Mouse (Mus musculus) thymus, adult 2 months (tissue): ENCODE measurements around the gene Nrip1. TPM values are rescaled to one million over a fixed set of nuclear protein-coding genes. Genes with fewer than 3 reads are reported as not detected.

ENCODE experiments used
- DNase-seq: peaks from one replicate; pipeline ENCODE4 v3.0.0; 2021
- H3K27ac ChIP-seq: fragments of 200-500 bp; 2 replicates; pipeline ENCODE4 v1.5.1; 2012; ENCODE audit warnings: low read length, control low read depth; ENCODE audit not compliant: control insufficient read depth, insufficient read depth
- H3K27me3 ChIP-seq: fragments of 200-500 bp; 2 replicates; pipeline ENCODE4 v1.6.1; 2012; ENCODE audit warnings: mild to moderate bottlenecking, low read length, moderate library complexity, mixed read lengths; ENCODE audit not compliant: control insufficient read depth, insufficient read depth
- H3K36me3 ChIP-seq: fragments of 200-500 bp; 2 replicates; pipeline ENCODE4 v1.6.1; 2012; ENCODE audit warnings: mild to moderate bottlenecking, low read length, moderate library complexity; ENCODE audit not compliant: control insufficient read depth, insufficient read depth
- H3K4me1 ChIP-seq: fragments of 200-500 bp; replicated peaks from 2 replicates; pipeline ENCODE4 v1.6.1; 2012; ENCODE audit warnings: low read length; ENCODE audit not compliant: control insufficient read depth, insufficient read depth
- H3K4me3 ChIP-seq: fragments of 200-500 bp; 2 replicates; pipeline ENCODE4 v1.5.1; 2012; ENCODE audit warnings: mild to moderate bottlenecking, low read length, control low read depth, moderate library complexity; ENCODE audit not compliant: control insufficient read depth, insufficient read depth
- CTCF ChIP-seq: fragments of 200-500 bp; IDR thresholded peaks from 2 replicates; pipeline ENCODE4 v1.5.1; 2012; ENCODE audit warnings: mild to moderate bottlenecking, control low read depth, low read length, moderate library complexity, borderline replicate concordance; ENCODE audit not compliant: control insufficient read depth, poor library complexity, insufficient read depth; ENCODE audit errors: extremely low read depth
- POLR2A ChIP-seq: fragments of 200-500 bp; IDR thresholded peaks from 2 replicates; pipeline ENCODE4 v1.6.1; 2012; ENCODE audit warnings: mild to moderate bottlenecking, low read length, control low read depth, moderate library complexity; ENCODE audit not compliant: control insufficient read depth, poor library complexity, insufficient read depth; ENCODE audit errors: extremely low read depth
- WGBS: fragments of 180-500 bp; shearing (Covaris S2); methylation state at CpG from one replicate; pipeline ENCODE4 v1.1.7; 2018; 5-methylcytosine and 5-hydroxymethylcytosine counted together
- polyA plus RNA-seq: library from polyadenylated mRNA; depleted of rRNA; stranded (reverse); fragments of >200 nt; gene quantifications from 2 replicates; pipeline ENCODE4 v1.2.3, GENCODE M21; 2012

The Nrip1 gene
- polyA plus RNA-seq, 1 experiment, result 23.7 TPM

DNA sequence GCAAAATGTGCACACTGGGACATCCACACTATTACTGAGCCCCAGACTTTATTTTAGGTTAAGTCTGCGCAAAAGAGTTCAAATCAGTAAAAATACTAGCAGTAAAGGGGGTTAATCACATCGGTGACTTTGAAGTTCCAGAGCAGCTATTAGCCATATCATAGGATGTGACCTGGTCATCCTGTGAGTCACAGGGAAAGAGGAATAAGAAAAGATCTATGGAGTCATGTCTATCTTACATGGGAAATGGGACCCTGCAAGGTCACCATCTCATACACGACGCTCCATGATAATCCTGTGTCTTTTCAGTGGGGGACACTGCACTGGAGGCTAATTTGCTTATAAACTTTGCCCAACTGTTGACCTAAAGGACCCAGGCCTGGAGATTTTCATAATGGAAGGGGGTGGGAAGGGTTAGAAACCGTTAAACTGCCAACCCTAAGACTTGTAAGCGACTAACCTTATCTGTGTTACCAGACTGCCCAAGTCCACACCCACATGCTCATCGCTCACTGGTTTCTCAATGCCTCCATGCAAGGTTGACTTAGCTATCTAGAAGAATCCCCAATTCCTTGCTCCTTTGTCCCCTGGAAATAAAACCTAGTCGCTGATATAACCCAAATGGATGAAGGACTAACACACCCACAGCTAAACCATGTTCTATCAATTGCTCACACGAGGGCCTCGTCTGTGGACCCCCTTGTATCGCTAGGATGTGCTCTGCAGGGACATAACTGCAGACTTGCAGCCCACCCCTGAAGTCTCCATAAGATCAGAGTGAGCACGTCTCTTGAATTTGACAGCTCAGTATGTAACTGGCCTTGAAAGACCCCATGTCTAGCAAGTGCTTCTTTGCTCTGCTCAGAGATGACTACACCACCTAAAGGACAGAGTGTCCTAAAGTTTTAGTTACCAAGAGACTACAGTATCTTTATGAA, 59.3 kb downstream of the Nrip1 start:
- H3K27ac ChIP-seq, result no peak overlapping the region
- no peaks in the 10 kb centered on the region for H3K36me3 ChIP-seq
- H3K4me3 ChIP-seq, result no peak overlapping the region
- peaks cover 13% of the 10 kb centered on the region for H3K4me1 ChIP-seq
- no peak for DNase-seq
- no peaks in the 10 kb centered on the region for H3K27me3 ChIP-seq
- TF ChIP-seq POLR2A (no peak), CTCF (no peak)
- WGBS, result 97% methylated on average over 12 of the region's 12 CpGs

DNA sequence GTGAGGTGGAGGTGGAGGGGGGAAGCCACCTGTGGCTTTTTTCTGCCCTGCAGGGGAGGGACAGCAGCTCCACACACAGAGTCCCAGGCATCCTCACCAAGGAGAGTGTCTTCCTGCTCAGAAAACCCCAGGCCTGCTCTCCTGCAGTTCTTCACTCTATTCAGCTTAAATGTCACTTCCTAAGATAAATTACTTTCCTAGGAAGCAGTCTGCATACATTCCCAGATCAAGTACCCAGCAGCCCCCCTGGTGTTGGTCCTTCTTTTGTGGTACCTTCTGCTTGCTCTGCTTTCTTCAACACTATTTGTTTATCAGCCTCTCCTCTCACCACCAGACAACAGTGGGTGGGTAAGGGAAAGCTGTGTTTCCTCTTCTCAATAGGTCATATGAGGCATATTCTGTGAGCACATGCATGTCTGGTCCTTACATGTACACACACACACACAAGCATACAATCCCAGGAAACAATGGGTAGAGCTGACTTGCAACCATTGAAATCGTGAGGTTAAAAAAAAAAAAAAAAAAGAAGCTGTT, 60.7 kb downstream of the Nrip1 start:
- no peaks in the 10 kb centered on the region for H3K36me3 ChIP-seq
- TF ChIP-seq POLR2A (no peak), CTCF (no peak)
- no peak overlapping the region for H3K27ac ChIP-seq
- H3K27me3 ChIP-seq, result no peaks in the 10 kb centered on the region
- H3K4me1 ChIP-seq, result peaks cover 13% of the 10 kb centered on the region
- 53% methylated on average over 1 of the region's 1 CpGs for WGBS
- DNase-seq, result no peak
- H3K4me3 ChIP-seq, result no peak overlapping the region

DNA sequence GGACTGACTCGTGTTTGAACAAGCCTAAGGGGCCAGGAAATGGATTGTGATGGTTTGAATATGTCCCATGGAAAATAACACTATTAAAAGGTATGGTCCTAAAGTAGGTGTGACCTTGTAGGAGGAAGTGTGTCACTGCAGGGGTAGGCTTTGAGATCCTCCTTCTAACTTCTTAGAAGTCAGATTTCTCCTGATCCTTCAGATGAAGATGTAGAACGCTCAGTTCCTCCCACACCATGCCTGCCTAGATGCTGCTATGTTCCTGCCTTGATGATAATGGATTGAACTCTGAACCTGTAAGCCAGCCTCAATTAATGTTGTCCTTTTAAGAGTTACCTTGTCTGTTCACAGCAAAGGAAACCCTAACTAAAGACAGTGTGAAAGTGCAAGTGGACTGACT, 62.8 kb downstream of the Nrip1 start:
- DNase-seq, result no peak
- no peak overlapping the region for H3K4me3 ChIP-seq
- H3K27ac ChIP-seq, result no peak overlapping the region
- 52% methylated on average over 2 of the region's 2 CpGs for WGBS
- peaks cover 13% of the 10 kb centered on the region for H3K4me1 ChIP-seq
- no peaks in the 10 kb centered on the region for H3K27me3 ChIP-seq
- TF ChIP-seq CTCF (no peak), POLR2A (no peak)
- H3K36me3 ChIP-seq, result peaks cover 8% of the 10 kb centered on the region; the same call in 1 of the 2 replicates

DNA sequence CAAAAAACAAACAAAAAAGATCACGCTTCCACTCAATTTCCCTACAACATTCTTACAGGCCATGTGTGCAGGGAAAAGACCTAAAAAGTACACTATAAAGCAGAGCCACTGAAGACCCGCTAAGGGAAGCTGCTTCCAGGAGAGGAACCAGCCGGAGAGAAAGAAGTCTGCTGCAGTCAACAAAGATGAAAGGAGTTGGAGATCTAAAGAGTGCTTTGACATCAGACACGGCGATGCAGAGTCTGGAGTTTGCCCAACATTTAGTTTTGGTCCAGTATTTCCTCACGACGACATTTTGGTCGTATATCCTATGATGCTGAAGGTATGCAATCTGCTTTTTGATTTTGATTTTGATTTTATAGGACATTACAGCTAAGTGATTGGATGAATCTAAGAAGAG, 63.3 kb downstream of the Nrip1 start:
- no peak overlapping the region for H3K27ac ChIP-seq
- no peak for TF ChIP-seq CTCF
- no peak for TF ChIP-seq POLR2A
- WGBS, result 32% methylated on average over 8 of the region's 8 CpGs
- DNase-seq, result no peak
- peaks cover 13% of the 10 kb centered on the region for H3K4me1 ChIP-seq
- no peak overlapping the region for H3K4me3 ChIP-seq
- peaks cover 9% of the 10 kb centered on the region; the same call in 1 of the 2 replicates for H3K36me3 ChIP-seq
- H3K27me3 ChIP-seq, result no peaks in the 10 kb centered on the region

DNA sequence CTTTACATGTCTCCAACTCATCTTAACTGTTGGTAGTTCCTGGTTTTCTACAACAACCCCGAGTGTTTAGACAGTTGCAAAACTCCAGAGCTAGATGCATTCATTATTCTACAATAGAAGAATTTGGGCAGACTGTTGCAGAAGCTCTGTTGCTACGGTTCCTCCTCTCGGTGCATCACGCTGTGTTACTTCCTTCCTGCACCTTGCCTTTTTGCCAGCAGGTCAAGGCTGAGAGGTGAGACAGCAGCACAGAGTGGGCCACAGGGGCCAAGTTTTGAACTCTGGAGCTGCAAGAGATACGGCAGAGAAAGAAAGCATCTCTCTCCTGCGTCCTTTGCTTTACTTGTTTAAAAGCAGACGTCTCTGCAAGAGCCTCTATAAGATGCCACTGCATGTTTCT, 64.3 kb downstream of the Nrip1 start:
- 67% methylated on average over 7 of the region's 7 CpGs for WGBS
- Histone ChIP-seq H3K27ac (no peak overlapping the region), H3K27me3 (no peaks in the 10 kb centered on the region), H3K4me1 (peaks cover 13% of the 10 kb centered on the region), H3K36me3 (peaks cover 9% of the 10 kb centered on the region; the same call in 1 of the 2 replicates), H3K4me3 (no peak overlapping the region)
- TF ChIP-seq POLR2A (no peak), CTCF (no peak)
- no peak for DNase-seq

DNA sequence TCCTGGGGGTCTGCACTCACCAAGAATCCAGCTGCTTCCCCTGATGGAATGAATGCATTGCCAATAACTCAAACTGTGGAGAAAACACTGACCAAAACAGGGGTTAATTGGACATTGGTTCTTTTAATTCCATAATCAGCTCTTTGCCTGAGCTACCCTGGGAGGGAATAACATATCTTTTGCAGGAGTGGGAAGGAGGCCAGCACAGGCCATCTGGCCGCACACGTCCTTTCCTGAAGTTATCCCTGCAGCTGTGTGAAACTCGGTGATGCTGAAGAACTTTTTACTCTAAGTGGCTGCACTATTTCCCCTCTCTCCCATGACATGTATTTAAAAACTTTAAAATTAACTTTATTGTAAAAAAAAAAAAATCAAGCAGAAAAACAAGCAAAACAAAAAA, 66.6 kb downstream of the Nrip1 start:
- WGBS, result 88% methylated on average over 3 of the region's 3 CpGs
- Histone ChIP-seq H3K4me3 (no peak overlapping the region), H3K27me3 (no peaks in the 10 kb centered on the region), H3K4me1 (peaks cover 7% of the 10 kb centered on the region), H3K36me3 (peaks cover 9% of the 10 kb centered on the region; the same call in 1 of the 2 replicates), H3K27ac (no peak overlapping the region)
- no peak for TF ChIP-seq CTCF
- TF ChIP-seq POLR2A, result no peak
- DNase-seq, result no peak

DNA sequence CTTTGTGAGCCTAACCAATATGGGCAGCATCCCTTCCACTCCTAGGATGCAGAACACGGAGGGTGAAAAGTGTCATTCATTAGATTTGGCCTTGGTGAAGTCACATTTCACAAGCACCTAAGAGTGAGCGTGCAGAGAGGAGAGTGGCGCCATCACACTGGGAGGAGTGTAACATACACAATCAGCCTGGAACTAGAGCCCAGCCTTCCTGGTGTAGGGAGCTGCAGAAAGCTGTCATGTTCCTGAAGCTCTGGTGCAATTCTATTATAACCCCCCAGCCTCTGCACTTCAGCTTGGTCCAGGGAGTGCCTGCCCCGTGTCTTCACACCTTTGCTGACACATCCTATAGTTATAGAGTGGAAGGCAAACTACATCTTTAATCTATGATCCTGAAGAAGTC, 67.2 kb downstream of the Nrip1 start:
- no peak overlapping the region for H3K4me3 ChIP-seq
- no peak for DNase-seq
- peaks cover 13% of the 10 kb centered on the region; the same call in 1 of the 2 replicates for H3K36me3 ChIP-seq
- WGBS, result 97% methylated on average over 4 of the region's 4 CpGs
- H3K27ac ChIP-seq, result no peak overlapping the region
- H3K27me3 ChIP-seq, result no peaks in the 10 kb centered on the region
- peaks cover 9% of the 10 kb centered on the region for H3K4me1 ChIP-seq
- TF ChIP-seq POLR2A (no peak), CTCF (no peak)
